Mouse (Mus musculus) embryonic facial prominence, embryonic 14.5 days (tissue): ENCODE results near the gene Clip2. TPM values are rescaled to one million over a fixed set of nuclear protein-coding genes. Genes with fewer than 3 reads are reported as not detected.
A peak's percentile ranks its signal among the peaks of the same experiment; 100 is the strongest.

Experiments used
- ATAC-seq: fragments of 200-750 bp; cut with Nextera tagmentation; 2 replicates; pipeline ENCODE4 v1.8.0; 2017; ENCODE audit warnings: low read depth, moderate number of reproducible peaks, moderate TSS enrichment
- DNase-seq: peaks from one replicate; pipeline ENCODE4 v3.0.0-alpha.2; 2015; ENCODE audit warnings: low spot score
- H3K27ac ChIP-seq: fragments of 300-500 bp; sonication (generic); replicated peaks from 2 replicates; pipeline ENCODE4 v1.5.1; 2014; ENCODE audit warnings: low read depth, mild to moderate bottlenecking, low read length, moderate library complexity
- H3K27me3 ChIP-seq: fragments of 300-500 bp; sonication (generic); replicated peaks from 2 replicates; pipeline ENCODE4 v1.6.1; 2014; ENCODE audit warnings: low read length; ENCODE audit not compliant: control insufficient read depth, insufficient read depth
- H3K36me3 ChIP-seq: fragments of 300-500 bp; sonication (generic); 2 replicates; pipeline ENCODE4 v1.6.1; 2014; ENCODE audit warnings: low read length, mixed read lengths; ENCODE audit not compliant: control insufficient read depth, insufficient read depth
- H3K4me1 ChIP-seq: fragments of 300-500 bp; sonication (generic); 2 replicates; pipeline ENCODE4 v1.6.1; 2014; ENCODE audit warnings: antibody characterized with exemption, low read length; ENCODE audit not compliant: control insufficient read depth, insufficient read depth
- H3K4me2 ChIP-seq: fragments of 300-500 bp; sonication (generic); 2 replicates; pipeline ENCODE4 v1.6.1; 2014; ENCODE audit warnings: low read depth, mild to moderate bottlenecking, low read length, moderate library complexity, mixed read lengths
- H3K4me3 ChIP-seq: fragments of 300-500 bp; sonication (generic); 2 replicates; pipeline ENCODE4 v1.5.1; 2014; ENCODE audit warnings: low read depth, mild to moderate bottlenecking, low read length
- H3K9ac ChIP-seq: fragments of 300-500 bp; sonication (generic); 2 replicates; pipeline ENCODE4 v1.6.1; 2014; ENCODE audit warnings: low read depth, mild to moderate bottlenecking, low read length, moderate library complexity, mixed read lengths
- H3K9me3 ChIP-seq: fragments of 300-500 bp; sonication (generic); 2 replicates; pipeline ENCODE4 v1.6.1; 2016; ENCODE audit warnings: low read length; ENCODE audit not compliant: control insufficient read depth
- WGBS: fragments of 180-500 bp; shearing (Covaris S2); extraction: QIAGEN DNeasy Blood & Tissue Kit; methylation state at CpG from one replicate; pipeline ENCODE4 v1.1.7; 2014; 5-methylcytosine and 5-hydroxymethylcytosine counted together
- polyA plus RNA-seq: library from polyadenylated mRNA; unstranded; fragments of >200 nt; fragmentation: Nextera tagmentation; extraction: Ambion mirVana; gene quantifications from 2 replicates; pipeline ENCODE4 v1.2.1, GENCODE M21; 2014

The Clip2 gene
- polyA plus RNA-seq, 1 experiment from 2014 or later, result 4.1 TPM

GRCm38 (mm10) chr5:134571730-134572507 is 19.7 kb upstream of the Clip2 start:
- H3K4me3 ChIP-seq, result peak overlapping the region; percentile 48
- ATAC-seq (peak; percentile 82), DNase-seq (peak; percentile 93)
- peaks cover 10% of the 10 kb centered on the region for H3K4me1 ChIP-seq
- H3K9me3 ChIP-seq, result no peaks in the 10 kb centered on the region
- H3K27me3 ChIP-seq, result no peaks in the 10 kb centered on the region
- H3K36me3 ChIP-seq, result no peaks in the 10 kb centered on the region; the same call in 1 of the 2 replicates
- peak overlapping the region; percentile 63 for H3K9ac ChIP-seq
- peak overlapping the region; percentile 80 for H3K4me2 ChIP-seq
- 0% methylated on average over 23 of the region's 23 CpGs for WGBS
- H3K27ac ChIP-seq, result peak overlapping the region; percentile 84

GRCm38 (mm10) chr5:134568964-134569491 is 16.8 kb upstream of the Clip2 start:
- peak overlapping the region; percentile 69 for H3K27ac ChIP-seq

GRCm38 (mm10) chr5:134568030-134568429 is 15.8 kb upstream of the Clip2 start:
- Histone ChIP-seq H3K4me1 (peaks cover 10% of the 10 kb centered on the region), H3K36me3 (no peaks in the 10 kb centered on the region; the same call in 1 of the 2 replicates), H3K4me2 (no peak overlapping the region), H3K27ac (0 out of 2 replicates have a peak overlapping the region, but pooled peaks have one; percentile 69), H3K27me3 (no peaks in the 10 kb centered on the region), H3K9me3 (no peaks in the 10 kb centered on the region), H3K4me3 (no peak overlapping the region), H3K9ac (no peak overlapping the region)
- WGBS, result 69% methylated on average over 3 of the region's 3 CpGs
- DNase-seq (no peak), ATAC-seq (no peak)

More at GRCm38 (mm10) chr5:134568964-134569491, 16.8 kb upstream of the Clip2 start:
- no peaks in the 10 kb centered on the region for H3K9me3 ChIP-seq
- no peaks in the 10 kb centered on the region for H3K27me3 ChIP-seq
- 32% methylated on average over 8 of the region's 8 CpGs for WGBS
- no peak overlapping the region for H3K9ac ChIP-seq
- no peaks in the 10 kb centered on the region; the same call in 1 of the 2 replicates for H3K36me3 ChIP-seq
- peak; percentile 31 for DNase-seq
- H3K4me3 ChIP-seq, result no peak overlapping the region
- ATAC-seq, result no peak
- no peak overlapping the region for H3K4me2 ChIP-seq
- peaks cover 10% of the 10 kb centered on the region for H3K4me1 ChIP-seq

- Histone ChIP-seq H3K9me3 (no peaks in the 10 kb centered on the region), H3K27ac (no peak overlapping the region), H3K4me2 (no peak overlapping the region), H3K4me1 (peaks cover 4% of the 10 kb centered on the region), H3K4me3 (no peak overlapping the region), H3K27me3 (no peaks in the 10 kb centered on the region), H3K36me3 (no peaks in the 10 kb centered on the region; the same call in 1 of the 2 replicates), H3K9ac (no peak overlapping the region)
- DNase-seq (no peak), ATAC-seq (no peak)
- WGBS, result 78% methylated on average over 4 of the region's 4 CpGs
Observed at GRCm38 (mm10) chr5:134567445-134567844, 15.2 kb upstream of the Clip2 start.

- H3K36me3 ChIP-seq, result no peaks in the 10 kb centered on the region
- ATAC-seq, result no peak
- H3K4me1 ChIP-seq, result peaks cover 3% of the 10 kb centered on the region; the same call in 1 of the 2 replicates
- H3K4me3 ChIP-seq, result no peak overlapping the region
- H3K4me2 ChIP-seq, result no peak overlapping the region
- no peak overlapping the region for H3K9ac ChIP-seq
- no peaks in the 10 kb centered on the region for H3K27me3 ChIP-seq
- 82% methylated on average over 6 of the region's 6 CpGs for WGBS
- no peaks in the 10 kb centered on the region for H3K9me3 ChIP-seq
- no peak overlapping the region for H3K27ac ChIP-seq
- DNase-seq, result no peak
Observed at GRCm38 (mm10) chr5:134565696-134566095, 13.5 kb upstream of the Clip2 start.

GRCm38 (mm10) chr5:134564272-134564671 is 12.0 kb upstream of the Clip2 start:
- H3K4me3 ChIP-seq, result no peak overlapping the region
- peaks cover 3% of the 10 kb centered on the region; the same call in 1 of the 2 replicates for H3K4me1 ChIP-seq
- H3K27ac ChIP-seq, result no peak overlapping the region
- no peak overlapping the region for H3K4me2 ChIP-seq
- WGBS, result 93% methylated on average over 2 of the region's 2 CpGs
- no peaks in the 10 kb centered on the region for H3K27me3 ChIP-seq
- no peak overlapping the region for H3K9ac ChIP-seq
- no peaks in the 10 kb centered on the region for H3K9me3 ChIP-seq
- ATAC-seq (no peak), DNase-seq (no peak)
- H3K36me3 ChIP-seq, result no peaks in the 10 kb centered on the region

- Histone ChIP-seq H3K4me3 (no peak overlapping the region), H3K4me1 (peaks cover 2% of the 10 kb centered on the region; the same call in 1 of the 2 replicates), H3K27ac (no peak overlapping the region), H3K27me3 (no peaks in the 10 kb centered on the region), H3K36me3 (no peaks in the 10 kb centered on the region), H3K9me3 (0 out of 2 replicates have a peak, but pooled peaks cover 4% of the 10 kb centered on the region), H3K9ac (no peak overlapping the region), H3K4me2 (no peak overlapping the region)
- no peak for ATAC-seq
- 80% methylated on average over 16 of the region's 16 CpGs for WGBS
- no peak for DNase-seq
Observed at GRCm38 (mm10) chr5:134560450-134561171, 8.4 kb upstream of the Clip2 start.

GRCm38 (mm10) chr5:134560071-134560449 is 7.8 kb upstream of the Clip2 start, which contains the start of gene Syna:
Gene Syna (minus strand): TSS chr5:134560171.
- Histone ChIP-seq H3K27me3 (no peaks in the 10 kb centered on the region), H3K9ac (no peak within 1 kb of the TSS), H3K27ac (no peak within 1 kb of the TSS), H3K4me1 (peaks cover 7% of the 10 kb centered on the region; the same call in 1 of the 2 replicates), H3K36me3 (no peaks in the 10 kb centered on the region), H3K4me2 (no peak within 1 kb of the TSS), H3K4me3 (no peak within 1 kb of the TSS), H3K9me3 (0 out of 2 replicates have a peak, but pooled peaks cover 4% of the 10 kb centered on the region)
- 93% methylated on average over 7 of the region's 7 CpGs for WGBS
- DNase-seq (no peak), ATAC-seq (no peak)
